Comparison of ENCODE assay signal across 14 mouse cellular contexts in the genomic region with DNA sequence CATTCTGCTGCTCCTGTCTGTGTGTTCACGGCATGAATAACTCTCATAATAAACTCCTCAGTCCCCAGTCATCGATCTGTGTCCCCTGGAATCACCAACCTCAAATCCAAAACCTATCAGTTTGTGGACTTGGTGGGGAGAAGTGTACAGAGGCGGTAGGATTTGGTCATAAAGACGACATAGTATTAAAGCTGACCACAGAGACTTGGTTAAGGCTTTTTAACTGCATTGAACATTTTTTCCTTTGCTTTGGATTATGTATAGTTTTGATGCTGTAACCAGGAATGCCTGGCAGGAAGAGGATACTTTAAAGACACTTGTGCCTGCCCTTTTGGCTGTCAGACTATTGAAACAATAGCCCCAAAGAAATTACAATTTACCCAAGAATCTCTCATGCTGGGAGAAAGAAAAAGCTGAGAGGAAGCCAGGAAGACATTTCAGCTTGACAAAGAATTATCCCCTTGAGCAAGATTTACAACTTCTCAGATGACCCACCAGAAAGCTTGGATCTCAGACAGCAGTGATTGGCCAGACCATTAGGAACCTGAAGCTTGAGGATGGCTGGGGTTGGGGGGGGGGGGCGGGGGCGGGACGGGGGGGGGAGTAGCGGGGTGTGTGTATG. TPM values are rescaled to one million over a fixed set of nuclear protein-coding genes. Genes with fewer than 3 reads are reported as not detected.
DNase-seq lines count a peak whose midpoint lies in the region; ATAC-seq lines count a peak whose summit lies in the region.
"Had no signal": no experiment of that assay in that cellular context is flagged by ENCODE, and none has a peak within 500 bp of the region (broad histone marks: within the 10 kb centered on the region; RNA-seq: fewer than 3 reads in every experiment).

No protein-coding gene starts in this region.

- H3K36me3 ChIP-seq in heart, embryonic 14.5 days (ENCODE audit: control insufficient read depth, insufficient read depth, low read length): no peaks in the 10 kb centered on the region
- no peaks in the 10 kb centered on the region for H3K36me3 ChIP-seq in midbrain, embryonic 10.5 days
- no peaks in the 10 kb centered on the region for H3K36me3 ChIP-seq in midbrain, embryonic 16.5 days (ENCODE audit: control insufficient read depth, insufficient read depth, low read length)
- H3K36me3 ChIP-seq in limb, embryonic 13.5 days: no peaks in the 10 kb centered on the region
- H3K36me3 ChIP-seq: limb, embryonic 15.5 days had no signal

- WGBS in heart, embryonic 14.5 days: 48% methylated on average over 7 of the region's 8 CpGs
- 62% methylated on average over 8 of the region's 8 CpGs for WGBS in midbrain, embryonic 10.5 days
- 67% methylated on average over 7 of the region's 8 CpGs for WGBS in midbrain, embryonic 16.5 days
- 58% methylated on average over 8 of the region's 8 CpGs for WGBS in limb, embryonic 13.5 days

- H3K9ac ChIP-seq in heart, embryonic 14.5 days (ENCODE audit: low read length): no peak overlapping the region
- H3K9ac ChIP-seq in midbrain, embryonic 16.5 days (ENCODE audit: low read depth, low read length): no peak overlapping the region
- no peak overlapping the region for H3K9ac ChIP-seq in limb, embryonic 13.5 days
- H3K9ac ChIP-seq: limb, embryonic 15.5 days had no signal

- ATAC-seq in heart, embryonic 14.5 days (ENCODE audit: insufficient number of reproducible peaks, insufficient read depth, low FRiP score, low read depth): 0 out of 2 replicates have a peak, but pooled peaks have one; percentile 6
- ATAC-seq in midbrain, embryonic 16.5 days: no peak
- ATAC-seq in limb, embryonic 13.5 days (ENCODE audit: low FRiP score, low read depth): peak; percentile 29; the same call in 1 of the 2 replicates

- intact Hi-C loops in heart, postnatal 10 days (cut with DNase I): no loop called here

- no peak overlapping the region for H3K4me2 ChIP-seq in heart, embryonic 14.5 days (ENCODE audit: low read length)
- H3K4me2 ChIP-seq in midbrain, embryonic 16.5 days (ENCODE audit: low read length): no peak overlapping the region
- no peak overlapping the region for H3K4me2 ChIP-seq in limb, embryonic 13.5 days (replicated peaks)
- H3K4me2 ChIP-seq: limb, embryonic 15.5 days had no signal

- H3K27ac ChIP-seq in heart, embryonic 14.5 days (replicated peaks in 1 of 2; ENCODE audit: control insufficient read depth in 1 of 2, insufficient read depth in 1 of 2, low read depth in 2 of 2, low read length in 2 of 2): no peak overlapping the region
- no peak overlapping the region for H3K27ac ChIP-seq in midbrain, embryonic 10.5 days (replicated peaks)
- no peak overlapping the region for H3K27ac ChIP-seq in midbrain, embryonic 16.5 days (ENCODE audit: low read length)
- no peak overlapping the region for H3K27ac ChIP-seq in limb, embryonic 13.5 days
- H3K27ac ChIP-seq: layer of hippocampus, adult 2 months; limb, embryonic 15.5 days had no signal

- H3K4me3 ChIP-seq in heart, embryonic 14.5 days (ENCODE audit: control insufficient read depth in 1 of 2, insufficient read depth in 1 of 2, low read depth in 1 of 2, low read length in 2 of 2): no peak overlapping the region
- no peak overlapping the region for H3K4me3 ChIP-seq in midbrain, embryonic 10.5 days
- no peak overlapping the region for H3K4me3 ChIP-seq in midbrain, embryonic 16.5 days (ENCODE audit: low read depth, low read length)
- H3K4me3 ChIP-seq in limb, embryonic 13.5 days: no peak overlapping the region
- H3K4me3 ChIP-seq: layer of hippocampus, adult 2 months; limb, embryonic 15.5 days had no signal

- DNase-seq in heart, postnatal 10 days: no peak
- DNase-seq in midbrain, embryonic 10.5 days (ENCODE audit: low spot score): peak; percentile 19
- DNase-seq in urinary bladder, postnatal 14 days (ENCODE audit: low spot score): no peak
- no peak for DNase-seq in embryo, embryonic 11 days
- no peak for DNase-seq in left cerebral cortex, adult 8-10 months (ENCODE audit: low spot score in 2 of 2)
- DNase-seq: cerebellum, adult 11 months; heart, postnatal 4 days; retina, postnatal 1 day had no signal

- no peaks in the 10 kb centered on the region for H3K4me1 ChIP-seq in heart, embryonic 14.5 days (ENCODE audit: control insufficient read depth in 2 of 2, insufficient read depth in 2 of 2, low read length in 2 of 2)
- no peaks in the 10 kb centered on the region for H3K4me1 ChIP-seq in midbrain, embryonic 10.5 days
- no peaks in the 10 kb centered on the region for H3K4me1 ChIP-seq in midbrain, embryonic 16.5 days (ENCODE audit: control insufficient read depth, insufficient read depth, low read length)
- H3K4me1 ChIP-seq in limb, embryonic 13.5 days: no peaks in the 10 kb centered on the region
- H3K4me1 ChIP-seq: limb, embryonic 15.5 days had no signal

- peaks cover 48% of the 10 kb centered on the region for H3K9me3 ChIP-seq in heart, embryonic 14.5 days (ENCODE audit: control insufficient read depth, low read length)
- peaks cover 64% of the 10 kb centered on the region for H3K9me3 ChIP-seq in midbrain, embryonic 10.5 days (replicated peaks)
- H3K9me3 ChIP-seq in midbrain, embryonic 16.5 days (replicated peaks; ENCODE audit: control insufficient read depth, low read length, poor library complexity, severe bottlenecking): peaks cover 51% of the 10 kb centered on the region
- H3K9me3 ChIP-seq in limb, embryonic 13.5 days: peaks cover 60% of the 10 kb centered on the region

- H3K27me3 ChIP-seq in heart, embryonic 14.5 days (ENCODE audit: control insufficient read depth, insufficient read depth, low read length): no peaks in the 10 kb centered on the region
- no peaks in the 10 kb centered on the region for H3K27me3 ChIP-seq in midbrain, embryonic 10.5 days (ENCODE audit: low read depth, poor library complexity, severe bottlenecking)
- H3K27me3 ChIP-seq in midbrain, embryonic 16.5 days (ENCODE audit: control insufficient read depth, insufficient read depth, low read depth, low read length): no peaks in the 10 kb centered on the region
- H3K27me3 ChIP-seq in limb, embryonic 13.5 days: no peaks in the 10 kb centered on the region
- H3K27me3 ChIP-seq: CH12.LX; limb, embryonic 15.5 days had no signal

RNA-seq across cellular contexts. Expression of a gene that starts 56.2 kb away (rescaled TPM):
- polyA plus RNA-seq in heart, embryonic 14.5 days (2014; fragmentation: Nextera tagmentation; extraction: Ambion mirVana): 0.19 TPM in 1 of 2 replicates, not detected in the other
- total RNA-seq in heart, postnatal 10 days (2021): under 1 TPM; 0.40 to 0.43 TPM
- not detected in 2 replicates for polyA plus RNA-seq in midbrain, embryonic 10.5 days (2016; fragmentation: Nextera tagmentation; extraction: Ambion mirVana)
- polyA plus RNA-seq in midbrain, embryonic 16.5 days (2015; fragmentation: Nextera tagmentation; extraction: Ambion mirVana): not detected in 2 replicates
- 0.18 TPM in 1 of 2 replicates, not detected in the other for polyA plus RNA-seq in limb, embryonic 13.5 days (2015; fragmentation: Nextera tagmentation; extraction: Ambion mirVana)
- under 1 TPM in 1 of 4 experiments, not detected in 3; 0.37 TPM for total RNA-seq in left cerebral cortex, adult 8-10 months (2022)
- total RNA-seq: layer of hippocampus, adult 2 months had no signal
